Mouse (Mus musculus) right cerebral cortex, postnatal 4 days (tissue): Measurements from ENCODE around the gene Ankrd6.

Source experiments
- DNase-seq: peaks from one replicate; pipeline ENCODE4 v3.0.0-alpha.2; 2022

The Ankrd6 gene

GRCm38 (mm10) chr4:32948696-32949095 is 1.9 kb downstream of the Ankrd6 start:
- no peak for DNase-seq

GRCm38 (mm10) chr4:32947631-32948030 is 3.0 kb downstream of the Ankrd6 start:
- no peak for DNase-seq

GRCm38 (mm10) chr4:32940984-32941383 is 9.7 kb downstream of the Ankrd6 start:
- no peak for DNase-seq

DNA sequence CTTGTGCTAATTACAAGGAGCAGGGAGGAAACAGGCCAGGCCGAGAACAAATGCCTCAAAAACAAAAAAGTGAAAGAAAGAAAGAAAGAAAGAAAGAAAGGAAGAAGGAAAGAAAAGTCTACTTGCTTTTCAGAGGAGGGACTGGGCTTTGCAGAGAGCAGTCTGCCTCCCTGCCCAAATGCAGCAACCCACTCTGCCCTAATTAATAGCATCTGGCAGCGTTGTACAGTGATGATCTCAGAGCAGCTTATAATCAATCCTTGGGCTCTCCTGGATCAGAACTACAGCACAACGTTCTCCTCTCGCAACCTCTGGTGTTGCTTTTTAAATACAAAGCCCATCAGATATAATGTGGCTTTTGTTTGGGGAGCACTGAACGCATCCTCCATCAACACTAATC is 10.7 kb downstream of the Ankrd6 start:
- DNase-seq: no peak

GRCm38 (mm10) chr4:32939521-32939920 is 11.1 kb downstream of the Ankrd6 start:
- no peak for DNase-seq

GRCm38 (mm10) chr4:32936762-32937341 is 13.8 kb downstream of the Ankrd6 start:
- DNase-seq: no peak

- no peak for DNase-seq
Observed at GRCm38 (mm10) chr4:32932056-32932455, 18.6 kb downstream of the Ankrd6 start.

GRCm38 (mm10) chr4:32929750-32930149 is 20.9 kb downstream of the Ankrd6 start:
- DNase-seq: no peak

DNA sequence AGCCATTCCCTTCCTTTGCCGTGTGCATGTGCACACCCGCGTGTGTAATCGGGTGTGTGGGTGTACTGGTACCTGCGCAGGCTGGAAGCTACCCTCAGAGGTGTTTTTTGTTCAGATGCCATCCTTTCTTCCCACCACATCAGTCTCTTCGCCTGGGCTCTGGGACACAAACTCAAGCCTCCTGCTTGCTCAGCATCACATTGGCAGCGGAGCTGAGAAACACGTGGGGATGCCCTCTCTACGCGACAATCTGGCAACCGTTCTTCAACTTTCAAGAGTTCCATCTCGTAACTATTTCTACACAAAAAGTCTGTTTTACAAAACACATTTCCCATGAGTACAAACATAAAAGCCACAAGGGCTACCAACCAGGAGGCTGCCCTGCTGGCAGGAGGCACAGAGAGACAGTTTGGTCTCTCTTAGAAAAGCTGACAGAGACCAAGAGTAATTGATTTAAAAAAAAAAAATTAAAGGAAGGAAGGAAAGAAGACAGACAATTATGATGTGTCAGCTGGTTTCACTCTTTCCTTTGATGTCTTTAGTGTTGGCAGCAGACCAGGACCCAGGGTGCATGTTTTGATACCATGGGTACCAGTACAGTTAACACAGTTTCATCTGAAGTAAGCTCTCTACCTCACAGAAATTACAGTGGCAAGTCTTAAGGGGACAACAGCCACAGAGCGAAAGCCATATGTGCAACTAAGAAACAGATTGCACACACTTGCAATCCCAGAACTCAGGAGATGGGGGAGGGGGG is 21.8 kb downstream of the Ankrd6 start:
- DNase-seq: no peak

GRCm38 (mm10) chr4:32923891-32924294 is 26.7 kb downstream of the Ankrd6 start:
- DNase-seq: no peak

GRCm38 (mm10) chr4:32923436-32923835 is 27.2 kb downstream of the Ankrd6 start:
- DNase-seq: peak; percentile 53

DNA sequence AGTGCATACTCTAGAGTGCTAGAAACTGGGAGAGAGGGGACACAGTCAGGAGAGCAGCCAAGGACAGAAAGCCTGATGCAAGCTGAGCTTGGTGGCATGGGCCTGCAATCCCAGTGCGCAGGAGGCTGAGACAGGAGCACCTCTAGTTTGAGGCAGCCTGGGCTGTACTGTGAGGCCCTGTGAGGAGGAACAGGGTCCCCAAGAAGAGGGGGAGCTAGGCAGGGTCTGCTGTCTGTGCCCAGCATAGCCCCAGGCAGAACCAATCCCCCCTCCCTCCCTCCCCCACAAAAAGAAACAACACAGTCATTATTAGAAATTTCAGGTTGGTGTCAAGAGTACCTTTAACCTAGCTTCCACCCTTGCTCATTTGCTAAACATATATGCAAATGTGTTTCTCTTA is 27.8 kb downstream of the Ankrd6 start:
- no peak for DNase-seq

DNA sequence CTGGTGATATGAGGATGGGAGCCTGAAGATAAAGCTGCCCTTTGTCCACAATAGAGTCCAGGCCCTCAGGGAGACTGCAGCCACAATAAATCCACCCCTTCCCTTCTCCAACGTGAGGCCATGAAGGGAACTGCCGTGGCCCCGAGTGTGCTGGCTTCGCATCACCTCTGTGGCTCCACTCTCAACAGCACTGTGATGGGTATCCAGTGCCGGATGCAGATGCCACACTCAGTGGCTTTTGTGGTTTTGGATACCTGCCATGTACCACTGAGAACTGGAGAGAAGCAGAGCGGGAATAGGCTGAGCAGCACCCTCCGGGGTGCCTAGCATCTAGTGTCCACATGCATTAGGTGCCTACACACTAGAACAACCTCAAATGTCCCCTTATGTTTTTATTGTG is 29.8 kb downstream of the Ankrd6 start:
- no peak for DNase-seq

DNA sequence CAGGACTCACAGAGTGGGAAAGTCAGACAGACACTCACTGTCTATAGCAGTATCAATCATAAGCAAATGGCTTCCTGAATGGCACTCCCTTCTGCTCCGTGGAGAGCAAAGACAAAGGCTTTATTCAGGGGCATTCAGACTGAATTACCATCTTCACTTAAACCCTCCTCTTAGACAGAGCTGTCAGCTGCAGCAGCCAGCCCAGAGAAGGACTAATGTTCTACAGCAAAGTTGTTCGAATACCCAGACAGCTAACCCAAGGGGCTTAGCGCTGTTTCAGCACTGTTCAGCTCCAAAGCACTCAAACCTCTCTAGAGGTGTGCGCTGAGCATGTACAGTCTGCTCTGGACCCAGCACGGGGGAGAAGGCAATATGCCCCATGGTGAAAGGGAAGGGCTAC is 32.1 kb downstream of the Ankrd6 start:
- no peak for DNase-seq

GRCm38 (mm10) chr4:32916689-32917385 is 33.8 kb downstream of the Ankrd6 start:
- no peak for DNase-seq

GRCm38 (mm10) chr4:32915928-32916327 is 34.7 kb downstream of the Ankrd6 start:
- DNase-seq: no peak

DNA sequence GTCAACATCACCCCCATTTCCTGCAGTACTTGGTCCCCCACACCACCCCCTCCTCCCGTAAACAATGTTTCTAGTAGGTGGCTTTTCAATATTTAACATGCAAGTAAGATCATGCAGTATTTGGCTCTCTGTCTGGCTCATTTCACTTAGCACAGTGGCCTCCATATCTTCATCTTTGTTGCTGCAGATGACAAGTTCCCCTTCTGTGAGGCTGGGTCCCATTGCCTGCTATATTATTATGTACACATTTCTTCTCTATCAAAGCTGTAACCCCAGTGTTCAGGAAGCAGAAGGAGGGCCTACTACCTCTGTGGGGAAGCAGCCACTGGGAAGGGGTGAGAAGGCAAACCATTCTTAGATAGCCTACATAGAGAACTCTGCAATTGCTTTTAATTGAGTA is 40.6 kb downstream of the Ankrd6 start:
- DNase-seq: no peak

GRCm38 (mm10) chr4:32909241-32909979 is 41.2 kb downstream of the Ankrd6 start:
- DNase-seq: no peak

- DNase-seq: no peak
Observed at GRCm38 (mm10) chr4:32907631-32908030, 43.0 kb downstream of the Ankrd6 start.

DNA sequence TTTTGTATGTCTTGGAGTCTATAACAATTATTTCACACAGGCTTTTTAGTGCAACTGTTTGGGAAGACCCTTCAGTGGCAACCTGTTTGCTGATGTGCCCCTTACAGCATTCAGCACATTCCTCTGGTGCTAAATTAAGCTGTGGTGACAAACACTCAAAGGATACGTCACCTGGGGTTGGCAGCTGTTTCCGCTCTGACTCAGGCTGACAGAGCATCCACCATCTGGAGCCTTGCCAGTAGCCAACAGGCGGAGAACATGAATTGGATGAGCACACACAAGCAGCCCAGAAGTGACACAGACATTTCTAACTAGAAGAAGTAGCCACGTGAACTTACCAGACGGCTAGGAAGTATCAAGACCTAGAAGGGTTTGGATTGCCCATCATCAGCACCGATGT is 44.0 kb downstream of the Ankrd6 start:
- DNase-seq: peak; percentile 48

- DNase-seq: no peak
Observed at GRCm38 (mm10) chr4:32905913-32906312, 44.7 kb downstream of the Ankrd6 start.

- no peak for DNase-seq
Observed at GRCm38 (mm10) chr4:32905381-32905780, 45.3 kb downstream of the Ankrd6 start.

DNA sequence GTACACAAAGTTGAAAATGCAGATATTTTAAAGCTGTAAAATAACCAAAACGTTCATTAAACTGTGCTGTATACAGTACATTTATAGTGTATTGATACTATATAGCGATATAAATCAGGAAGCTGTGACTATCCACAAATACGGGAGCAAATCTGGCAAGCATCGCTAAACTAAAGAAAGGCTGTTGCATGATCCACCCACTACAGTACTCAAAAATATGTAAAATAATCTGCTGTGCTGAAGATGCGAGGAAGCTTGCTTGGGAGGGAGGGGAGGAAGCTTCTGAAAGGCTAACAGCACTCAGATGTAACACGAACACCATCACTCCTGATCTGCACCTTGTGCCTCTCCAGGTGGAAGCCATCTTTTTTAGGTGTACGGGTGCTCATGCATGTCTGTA is 46.8 kb downstream of the Ankrd6 start:
- DNase-seq: no peak
